Mouse (Mus musculus) forebrain, embryonic 13.5 days (tissue): Measurements from ENCODE around the gene Rpp25l. TPM values are rescaled to one million over a fixed set of nuclear protein-coding genes. Genes with fewer than 3 reads are reported as not detected.
A peak's percentile ranks its signal among the peaks of the same experiment; 100 is the strongest.

ENCODE experiments used
- ATAC-seq: fragments of 200-750 bp; cut with Nextera tagmentation; 2 replicates; pipeline ENCODE4 v1.8.0; 2017
- H3K27ac ChIP-seq: fragments of 300-500 bp; sonication (generic); 2 replicates; pipeline ENCODE4 v1.5.1; 2015; ENCODE audit warnings: inconsistent platforms, mild to moderate bottlenecking, moderate library complexity
- H3K27me3 ChIP-seq: fragments of 300-500 bp; sonication (generic); 2 replicates; pipeline ENCODE4 v1.6.1; 2015; ENCODE audit warnings: mild to moderate bottlenecking, inconsistent platforms
- H3K36me3 ChIP-seq: fragments of 300-500 bp; sonication (generic); 2 replicates; pipeline ENCODE4 v1.6.1; 2015; ENCODE audit warnings: mild to moderate bottlenecking, inconsistent platforms; ENCODE audit not compliant: poor library complexity, severe bottlenecking
- H3K4me1 ChIP-seq: fragments of 300-500 bp; sonication (generic); 2 replicates; pipeline ENCODE4 v1.6.1; 2015; ENCODE audit warnings: inconsistent platforms
- H3K4me2 ChIP-seq: fragments of 300-500 bp; sonication (generic); 2 replicates; pipeline ENCODE4 v1.6.1; 2015; ENCODE audit warnings: inconsistent platforms, mild to moderate bottlenecking, moderate library complexity
- H3K4me3 ChIP-seq: fragments of 300-500 bp; sonication (generic); 2 replicates; pipeline ENCODE4 v1.5.1; 2015; ENCODE audit warnings: mild to moderate bottlenecking, inconsistent platforms
- H3K9ac ChIP-seq: fragments of 300-500 bp; sonication (generic); 2 replicates; pipeline ENCODE4 v1.6.1; 2015; ENCODE audit warnings: mild to moderate bottlenecking, inconsistent platforms
- H3K9me3 ChIP-seq: fragments of 300-500 bp; sonication (generic); replicated peaks from 2 replicates; pipeline ENCODE4 v1.6.1; 2016; ENCODE audit warnings: inconsistent platforms
- WGBS: fragments of 180-500 bp; shearing (Covaris S2); methylation state at CpG from one replicate; pipeline ENCODE4 v1.1.7; 2015; 5-methylcytosine and 5-hydroxymethylcytosine counted together
- polyA plus RNA-seq: library from polyadenylated mRNA; unstranded; fragments of >200 nt; fragmentation: Nextera tagmentation; extraction: Ambion mirVana; gene quantifications from 2 replicates; pipeline ENCODE4 v1.2.1, GENCODE M21; 2015

Gene Rpp25l
- polyA plus RNA-seq, 1 experiment from 2014 or later: 80.7 TPM

DNA sequence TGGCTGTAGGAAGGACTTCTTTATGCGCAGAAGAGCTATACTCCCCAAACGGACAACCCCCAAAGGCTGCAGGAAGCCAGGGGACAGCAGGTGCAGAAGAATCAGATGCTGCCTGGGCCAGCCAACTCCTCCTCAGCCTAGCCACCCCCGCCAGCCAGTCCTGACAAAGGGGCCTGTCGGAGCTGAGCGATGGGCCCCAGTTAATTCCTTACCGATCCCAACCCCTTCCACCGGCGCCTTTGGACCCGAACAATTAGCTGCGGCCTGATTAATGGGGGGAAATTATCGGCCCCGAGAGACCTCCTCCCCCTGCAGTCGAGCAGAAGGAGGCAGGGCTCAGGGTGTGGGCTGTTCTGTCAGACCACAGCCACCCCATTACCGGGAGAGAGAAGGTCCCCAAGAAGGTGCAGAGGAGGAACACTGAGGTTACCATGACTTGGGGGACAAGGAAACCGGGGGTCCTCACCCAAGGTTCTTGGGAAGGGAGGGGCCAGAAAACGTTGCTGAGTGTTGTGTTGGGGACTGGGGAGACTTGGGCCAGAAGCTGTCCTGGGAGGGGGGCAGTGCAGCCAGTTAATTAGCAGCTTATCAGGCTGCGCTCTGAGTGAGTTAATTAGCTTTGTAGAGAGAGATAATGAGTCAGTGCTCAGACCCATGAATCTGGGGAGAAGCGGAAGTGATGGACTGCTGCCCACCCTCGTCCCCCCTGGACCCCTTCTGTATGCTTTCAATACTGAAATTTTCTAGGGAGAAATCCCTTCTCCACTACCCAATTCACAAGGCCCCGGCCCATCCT is 13.7 kb upstream of the Rpp25l start:
- ATAC-seq: no peak
- Histone ChIP-seq H3K4me1 (peaks cover 43% of the 10 kb centered on the region), H3K4me2 (peak overlapping the region; percentile 56), H3K27me3 (peaks cover 78% of the 10 kb centered on the region), H3K9ac (peak overlapping the region; percentile 43; the same call in 1 of the 2 replicates), H3K36me3 (no peaks in the 10 kb centered on the region), H3K9me3 (no peaks in the 10 kb centered on the region), H3K27ac (peak overlapping the region; percentile 68), H3K4me3 (peak overlapping the region; percentile 9; the same call in 1 of the 2 replicates)
- 3% methylated on average over 20 of the region's 20 CpGs for WGBS

DNA sequence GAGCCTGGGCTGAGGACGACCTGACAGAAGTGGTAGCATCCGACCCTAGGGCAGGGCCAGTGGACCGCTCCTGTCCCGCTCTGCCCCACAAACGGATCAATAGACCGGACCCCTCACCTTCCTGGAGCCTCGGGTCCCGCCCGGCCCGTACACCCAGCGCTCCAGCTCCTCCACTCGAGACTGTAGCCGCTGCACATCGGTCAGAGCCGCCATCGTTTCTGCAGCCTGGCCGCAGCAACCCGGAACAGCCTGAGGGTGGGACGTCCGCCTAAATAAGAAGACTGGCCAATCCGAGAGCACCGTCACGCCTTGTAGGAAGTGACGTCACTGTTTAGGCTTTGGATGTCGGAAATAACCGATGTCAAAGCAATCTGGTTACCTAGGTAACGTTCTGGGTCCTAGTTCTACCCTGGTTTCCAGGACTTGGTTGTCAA is 9.6 kb upstream of the Rpp25l start, which contains the start of gene Dctn3:
TSS of gene Dctn3 (minus strand) at position 253 of the 434 bp plus-strand sequence.
- Histone ChIP-seq H3K4me1 (peaks cover 37% of the 10 kb centered on the region), H3K36me3 (peaks cover 27% of the 10 kb centered on the region), H3K4me3 (peak within 1 kb of the TSS; percentile 66), H3K4me2 (peak within 1 kb of the TSS; percentile 70), H3K9me3 (no peaks in the 10 kb centered on the region), H3K27ac (no peak within 1 kb of the TSS), H3K27me3 (peaks cover 41% of the 10 kb centered on the region), H3K9ac (peak within 1 kb of the TSS; percentile 86)
- WGBS: under 1% methylated on average over 27 of the region's 27 CpGs
- peak; percentile 98 for ATAC-seq

- Histone ChIP-seq H3K4me1 (peaks cover 25% of the 10 kb centered on the region), H3K27me3 (no peaks in the 10 kb centered on the region), H3K9ac (no peak overlapping the region), H3K4me3 (no peak overlapping the region), H3K27ac (no peak overlapping the region), H3K36me3 (peaks cover 54% of the 10 kb centered on the region), H3K9me3 (no peaks in the 10 kb centered on the region), H3K4me2 (no peak overlapping the region)
- WGBS: 80% methylated on average over 6 of the region's 6 CpGs
- no peak for ATAC-seq
Observed at GRCm38 (mm10) chr4:41716834-41717233, 3.5 kb upstream of the Rpp25l start.

- Histone ChIP-seq H3K36me3 (peaks cover 63% of the 10 kb centered on the region), H3K27ac (no peak overlapping the region), H3K4me2 (no peak overlapping the region), H3K27me3 (no peaks in the 10 kb centered on the region), H3K9ac (no peak overlapping the region), H3K4me3 (no peak overlapping the region), H3K4me1 (peaks cover 33% of the 10 kb centered on the region), H3K9me3 (no peaks in the 10 kb centered on the region)
- no peak for ATAC-seq
- 69% methylated on average over 5 of the region's 5 CpGs for WGBS
Observed at GRCm38 (mm10) chr4:41715596-41715995, 2.3 kb upstream of the Rpp25l start.

GRCm38 (mm10) chr4:41715082-41715481 is 1.7 kb upstream of the Rpp25l start:
- no peak overlapping the region for H3K27ac ChIP-seq
- H3K36me3 ChIP-seq: peaks cover 63% of the 10 kb centered on the region
- peaks cover 35% of the 10 kb centered on the region for H3K4me1 ChIP-seq
- no peaks in the 10 kb centered on the region for H3K9me3 ChIP-seq
- WGBS: 83% methylated on average over 8 of the region's 8 CpGs
- H3K9ac ChIP-seq: no peak overlapping the region
- no peak overlapping the region for H3K4me2 ChIP-seq
- ATAC-seq: no peak
- no peak overlapping the region for H3K4me3 ChIP-seq
- no peaks in the 10 kb centered on the region for H3K27me3 ChIP-seq

DNA sequence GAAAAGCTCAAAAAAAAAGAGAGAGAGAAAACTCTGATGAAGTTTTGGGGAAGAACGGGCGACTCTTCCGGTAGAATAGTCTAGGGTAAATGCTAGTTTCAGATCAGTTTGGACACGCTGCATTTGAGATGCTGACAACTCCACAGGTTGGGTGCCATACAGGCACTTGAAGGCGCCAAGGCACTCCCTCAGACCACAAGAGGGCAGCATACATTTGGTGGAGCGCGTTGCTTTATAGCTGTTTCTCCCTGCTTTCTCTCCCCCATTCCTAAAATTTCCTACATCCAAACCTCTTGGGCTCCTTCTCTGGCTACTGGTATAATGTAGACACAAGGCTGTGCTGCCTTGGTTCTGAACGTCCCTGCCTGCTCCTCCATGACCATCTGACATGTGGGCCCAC is 942 bp upstream of the Rpp25l start:
- peak overlapping the region; percentile 83 for H3K4me3 ChIP-seq
- peaks cover 35% of the 10 kb centered on the region for H3K4me1 ChIP-seq
- ATAC-seq: peak; percentile 36; the same call in 1 of the 2 replicates
- H3K9me3 ChIP-seq: no peaks in the 10 kb centered on the region
- no peaks in the 10 kb centered on the region for H3K27me3 ChIP-seq
- peaks cover 55% of the 10 kb centered on the region for H3K36me3 ChIP-seq
- no peak overlapping the region for H3K9ac ChIP-seq
- H3K4me2 ChIP-seq: peak overlapping the region; percentile 74
- 13% methylated on average over 8 of the region's 8 CpGs for WGBS
- H3K27ac ChIP-seq: no peak overlapping the region

DNA sequence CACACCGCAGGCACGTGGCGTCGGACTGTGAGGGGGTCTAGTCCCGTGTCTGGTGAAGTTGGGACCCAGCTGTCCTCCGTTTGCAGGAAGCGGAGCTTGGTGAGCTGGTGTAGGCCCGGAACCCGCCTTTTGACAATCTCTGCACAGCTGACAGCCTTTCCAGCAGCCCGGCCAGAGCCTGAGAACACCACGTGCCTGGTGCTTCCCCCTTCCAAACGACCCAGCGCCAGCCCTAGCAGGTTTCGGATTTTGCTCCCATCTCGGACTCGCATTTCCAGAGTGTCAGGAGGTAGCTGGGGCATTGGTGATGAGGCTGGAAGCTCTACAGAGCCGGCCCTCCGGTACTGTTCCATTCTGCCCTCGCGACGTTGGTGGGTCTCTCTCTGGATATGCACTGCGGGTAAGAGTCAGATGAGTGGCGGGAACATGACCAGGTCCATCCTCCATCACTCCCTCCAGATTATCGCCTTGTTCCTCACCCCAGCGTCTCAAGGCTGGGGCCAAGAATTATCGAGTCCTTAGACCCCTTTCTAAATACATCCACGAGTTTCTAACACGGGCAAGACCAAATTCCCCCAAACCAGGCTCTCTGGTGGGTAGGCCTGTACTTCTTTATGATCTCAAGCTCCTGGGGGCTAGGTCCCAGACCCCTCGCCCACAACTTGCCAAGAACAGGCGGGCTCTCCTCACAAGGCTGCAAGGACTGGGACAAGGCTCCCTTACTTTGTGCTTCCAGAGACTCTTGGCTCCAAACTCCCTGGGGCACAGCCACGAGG is 725 bp downstream of the Rpp25l start:
- H3K4me1 ChIP-seq: peaks cover 42% of the 10 kb centered on the region
- 48% methylated on average over 31 of the region's 31 CpGs for WGBS
- H3K9ac ChIP-seq: peak overlapping the region; percentile 91
- no peaks in the 10 kb centered on the region for H3K9me3 ChIP-seq
- peak overlapping the region; percentile 74 for H3K4me2 ChIP-seq
- H3K36me3 ChIP-seq: peaks cover 38% of the 10 kb centered on the region
- no peaks in the 10 kb centered on the region for H3K27me3 ChIP-seq
- H3K4me3 ChIP-seq: peak overlapping the region; percentile 83
- peak; percentile 14 for ATAC-seq
- H3K27ac ChIP-seq: peak overlapping the region; percentile 22

DNA sequence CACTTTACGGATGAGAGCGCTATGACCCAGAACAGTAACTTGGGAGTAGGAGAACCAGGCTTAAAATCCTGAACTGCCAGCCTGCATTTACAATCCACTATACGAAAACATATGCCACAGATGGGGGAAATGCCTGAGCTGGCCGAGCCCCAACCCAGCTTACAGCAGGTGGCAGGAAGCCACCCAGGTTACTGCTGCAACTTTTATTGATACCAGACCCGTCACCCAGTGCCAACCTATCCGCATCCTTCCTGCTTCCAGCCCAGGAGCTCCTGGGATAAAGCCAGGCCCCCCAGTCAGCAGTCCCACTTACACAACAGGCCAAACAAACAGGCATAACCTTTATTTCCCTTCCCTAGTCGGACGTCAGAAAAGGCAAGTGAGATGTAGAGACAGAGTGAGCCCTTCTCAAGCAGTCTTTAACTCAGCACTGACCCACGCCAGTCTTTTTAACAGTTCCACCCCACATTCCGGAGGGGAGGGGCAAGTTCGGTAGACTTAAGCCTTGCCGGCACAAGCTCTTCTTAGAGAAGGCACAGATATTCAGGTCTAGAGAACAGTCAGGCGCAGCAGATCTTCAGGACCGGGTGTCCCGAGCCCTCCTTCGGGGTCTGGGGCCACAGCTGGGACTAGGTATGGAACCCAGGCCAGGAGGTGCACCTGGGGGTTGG is 1.5 kb downstream of the Rpp25l start:
- H3K27ac ChIP-seq: no peak overlapping the region
- H3K9me3 ChIP-seq: no peaks in the 10 kb centered on the region
- peaks cover 49% of the 10 kb centered on the region for H3K4me1 ChIP-seq
- H3K9ac ChIP-seq: peak overlapping the region; percentile 91
- H3K4me2 ChIP-seq: peak overlapping the region; percentile 74
- no peak for ATAC-seq
- H3K27me3 ChIP-seq: no peaks in the 10 kb centered on the region
- peak overlapping the region; percentile 83 for H3K4me3 ChIP-seq
- peaks cover 31% of the 10 kb centered on the region for H3K36me3 ChIP-seq
- 76% methylated on average over 16 of the region's 16 CpGs for WGBS

DNA sequence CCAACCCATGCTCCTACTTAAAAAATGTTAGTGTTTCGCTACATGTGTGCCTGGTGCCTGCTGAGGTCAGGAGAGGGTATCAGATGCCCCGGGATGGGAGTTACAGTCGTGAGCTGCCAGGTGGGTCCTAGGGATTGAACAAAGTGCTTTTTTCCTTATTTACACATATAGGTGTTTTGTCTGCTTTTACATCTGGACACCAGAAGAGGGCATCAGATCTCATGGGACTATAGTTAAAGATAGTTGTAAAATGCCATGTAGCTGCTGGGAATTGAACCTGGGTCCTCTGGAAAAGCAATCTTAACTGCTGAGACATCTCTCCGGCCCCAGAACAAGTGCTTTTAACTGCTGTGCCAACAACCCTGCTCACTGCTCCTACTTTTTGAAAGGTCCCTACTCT is 3.1 kb downstream of the Rpp25l start:
- H3K36me3 ChIP-seq: peaks cover 20% of the 10 kb centered on the region
- H3K27ac ChIP-seq: no peak overlapping the region
- H3K27me3 ChIP-seq: no peaks in the 10 kb centered on the region; the same call in 1 of the 2 replicates
- H3K4me1 ChIP-seq: peaks cover 66% of the 10 kb centered on the region
- no peak overlapping the region for H3K9ac ChIP-seq
- ATAC-seq: no peak
- no peaks in the 10 kb centered on the region for H3K9me3 ChIP-seq
- H3K4me3 ChIP-seq: no peak overlapping the region
- H3K4me2 ChIP-seq: no peak overlapping the region
- 72% methylated on average over 4 of the region's 4 CpGs for whole genome bisulfite sequencing

GRCm38 (mm10) chr4:41708192-41708745 is 5.1 kb downstream of the Rpp25l start:
- H3K4me3 ChIP-seq: no peak overlapping the region
- WGBS: 40% methylated on average over 8 of the region's 8 CpGs
- H3K9me3 ChIP-seq: no peaks in the 10 kb centered on the region
- no peaks in the 10 kb centered on the region; the same call in 1 of the 2 replicates for H3K27me3 ChIP-seq
- peak; percentile 25; the same call in 1 of the 2 replicates for ATAC-seq
- H3K27ac ChIP-seq: no peak overlapping the region; the same call in 1 of the 2 replicates
- no peak overlapping the region for H3K9ac ChIP-seq
- peaks cover 66% of the 10 kb centered on the region for H3K4me1 ChIP-seq
- H3K4me2 ChIP-seq: no peak overlapping the region
- H3K36me3 ChIP-seq: peaks cover 20% of the 10 kb centered on the region

DNA sequence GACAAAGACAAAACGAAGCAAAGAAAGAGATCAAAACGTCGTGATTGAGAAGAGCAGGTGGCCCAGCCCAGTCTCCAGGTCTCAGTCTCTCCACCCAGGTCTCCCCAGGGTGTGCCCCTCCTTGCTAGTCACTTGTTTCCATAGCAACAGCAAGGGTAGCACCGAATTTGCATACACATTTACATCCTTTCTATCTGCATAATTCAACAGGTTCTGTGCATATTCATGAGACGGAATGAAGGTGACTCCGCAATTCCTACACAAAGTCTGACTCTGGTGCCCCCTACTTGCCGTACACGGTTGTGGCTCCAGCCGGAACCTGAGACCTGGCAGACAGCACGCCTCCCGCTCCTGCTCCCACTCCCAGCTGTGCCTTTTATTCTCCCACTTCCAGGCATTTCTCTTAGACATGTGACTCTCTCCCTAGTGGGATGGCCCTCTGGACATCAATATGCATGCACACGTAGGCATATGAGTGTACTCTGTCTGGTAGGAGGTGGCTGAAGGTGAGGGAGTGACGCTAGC is 6.3 kb downstream of the Rpp25l start:
- H3K4me1 ChIP-seq: peaks cover 59% of the 10 kb centered on the region
- H3K9me3 ChIP-seq: no peaks in the 10 kb centered on the region
- H3K27me3 ChIP-seq: no peaks in the 10 kb centered on the region; the same call in 1 of the 2 replicates
- H3K9ac ChIP-seq: no peak overlapping the region
- H3K4me3 ChIP-seq: 0 out of 2 replicates have a peak overlapping the region, but pooled peaks have one; percentile 4
- peak; percentile 85 for ATAC-seq
- H3K4me2 ChIP-seq: peak overlapping the region; percentile 48
- WGBS: under 1% methylated on average over 13 of the region's 13 CpGs
- H3K27ac ChIP-seq: peak overlapping the region; percentile 61; the same call in 1 of the 2 replicates
- H3K36me3 ChIP-seq: peaks cover 17% of the 10 kb centered on the region
